Mouse (Mus musculus): ENCODE data around the gene Iba57.

DNA sequence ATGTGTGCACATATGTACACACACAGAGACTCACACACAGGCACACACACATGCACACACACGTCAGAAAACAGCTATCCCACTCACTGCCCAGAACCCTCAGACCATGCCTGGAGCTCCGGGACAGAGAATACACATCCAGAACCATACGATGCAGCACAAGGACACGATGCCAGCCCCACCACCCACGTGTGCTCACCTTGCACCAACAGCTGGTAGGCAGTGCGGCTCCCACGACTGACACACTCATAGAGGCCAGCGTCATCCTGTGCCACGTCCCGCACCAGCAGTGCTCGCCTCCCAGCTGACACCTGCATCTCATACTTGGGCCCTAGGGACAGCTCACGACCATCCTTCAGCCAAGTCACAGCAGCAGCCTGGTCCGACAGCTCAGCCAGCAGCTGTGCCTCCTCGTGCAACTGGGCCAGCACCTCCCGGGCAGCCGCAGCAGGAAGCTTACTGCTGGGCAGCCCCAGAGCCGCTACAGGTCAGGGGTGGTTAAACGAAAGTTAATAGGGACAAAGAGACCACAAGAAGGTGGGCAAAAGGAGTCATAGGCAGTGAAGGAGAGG lies 32.1 kb downstream of the Iba57 start:
- no peak for TF ChIP-seq CTCF (IDR thresholded peaks at IDR 0.05; ENCODE audit: low read depth)
- TF ChIP-seq EP300 (IDR thresholded peaks at IDR 0.05; ENCODE audit: low read depth): no peak
